Mouse (Mus musculus) megakaryocyte-erythroid progenitor cell, adult 5 weeks (primary cell): ENCODE measurements around the gene Usp43. TPM values are rescaled to one million over a fixed set of nuclear protein-coding genes. Genes with fewer than 3 reads are reported as not detected.

Experiments used
- polyA plus RNA-seq: library from polyadenylated mRNA; stranded (reverse); fragments of >175 nt; gene quantifications from 2 replicates; pipeline ENCODE4 v1.2.3, GENCODE M21; 2012

Usp43 gene
- polyA plus RNA-seq = not detected in 2 replicates

GRCm38 (mm10) chr11:67921827-67922754 lies at the start of gene Usp43:
TSS of gene Usp43 (minus strand) at chr11:67922153.

GRCm38 (mm10) chr11:67965905-67966878 lies 44.2 kb upstream of the Usp43 start, which contains the start of gene Stx8:
TSS of gene Stx8 (plus strand) at chr11:67966193.

GRCm38 (mm10) chr11:67965242-67965883 lies 43.4 kb upstream of the Usp43 start, which contains the start of gene Cfap52:
TSS of gene Cfap52 (minus strand) at chr11:67965651.

Other genes starting within 250 kb of the Usp43 start
- gene Rcvrn, start 226.8 kb downstream of the Usp43 start, polyA plus RNA-seq = not detected in 2 replicates
- gene Glp2r, start 151.0 kb downstream of the Usp43 start, polyA plus RNA-seq = not detected in 2 replicates
- gene Gsg1l2, start 147.5 kb downstream of the Usp43 start, polyA plus RNA-seq = not detected in 2 replicates
- not detected in 2 replicates for gene Dhrs7c, start 124.0 kb downstream of the Usp43 start, polyA plus RNA-seq
- gene Cfap52, start 43.5 kb upstream of the Usp43 start, polyA plus RNA-seq = not detected in 2 replicates
- gene Stx8, start 44.0 kb upstream of the Usp43 start, polyA plus RNA-seq = 1.8 and 2.9 TPM in 2 replicates